Mouse (Mus musculus) liver, embryonic 14.5 days (tissue): Measurements from ENCODE around the gene Actr10.

ENCODE experiments used
- CTCF ChIP-seq: IDR thresholded peaks from 2 replicates; pipeline ENCODE4 v1.5.1; 2016; ENCODE audit warnings: antibody characterized with exemption, low read depth, control low read depth
- EP300 ChIP-seq: IDR thresholded peaks from 2 replicates; pipeline ENCODE4 v1.6.1; 2016; ENCODE audit warnings: antibody characterized with exemption, low read depth

GRCm38 (mm10) chr12:70969485-70970184 lies 32.0 kb downstream of the Actr10 start:
- TF ChIP-seq EP300 (no peak), CTCF (peak; percentile 78)
